Mouse (Mus musculus) left cerebral cortex, postnatal 10 days (tissue): ENCODE measurements around the gene Glud1. TPM values are rescaled to one million over a fixed set of nuclear protein-coding genes. Genes with fewer than 3 reads are reported as not detected.
"Not testable (repeated sequence)": the region's sequence is repeated elsewhere in the genome, so short reads cannot be mapped to it uniquely, and the experiment has no call there.

ENCODE experiments used
- DNase-seq, 2 experiments: peaks; one replicate each; pipeline ENCODE4 v3.0.0; 2021 to 2022; ENCODE audit warnings: low spot score in 2 of 2, mixed read lengths in 1 of 2; ENCODE audit errors: extremely low spot score in 1 of 2
- intact Hi-C: fragments of 180-260 bp; cut with DNase I; formaldehyde crosslinking; loops from one replicate; pipeline ENCODE4 v1.15.1; 2025
- total RNA-seq, 2 experiments: library from RNA; stranded (reverse); gene quantifications; 2 replicates each; pipeline ENCODE4 v1.2.3; 2021

Glud1 gene
- total RNA-seq, 2 experiments from 2014 or later: 339 to 352 TPM

DNA sequence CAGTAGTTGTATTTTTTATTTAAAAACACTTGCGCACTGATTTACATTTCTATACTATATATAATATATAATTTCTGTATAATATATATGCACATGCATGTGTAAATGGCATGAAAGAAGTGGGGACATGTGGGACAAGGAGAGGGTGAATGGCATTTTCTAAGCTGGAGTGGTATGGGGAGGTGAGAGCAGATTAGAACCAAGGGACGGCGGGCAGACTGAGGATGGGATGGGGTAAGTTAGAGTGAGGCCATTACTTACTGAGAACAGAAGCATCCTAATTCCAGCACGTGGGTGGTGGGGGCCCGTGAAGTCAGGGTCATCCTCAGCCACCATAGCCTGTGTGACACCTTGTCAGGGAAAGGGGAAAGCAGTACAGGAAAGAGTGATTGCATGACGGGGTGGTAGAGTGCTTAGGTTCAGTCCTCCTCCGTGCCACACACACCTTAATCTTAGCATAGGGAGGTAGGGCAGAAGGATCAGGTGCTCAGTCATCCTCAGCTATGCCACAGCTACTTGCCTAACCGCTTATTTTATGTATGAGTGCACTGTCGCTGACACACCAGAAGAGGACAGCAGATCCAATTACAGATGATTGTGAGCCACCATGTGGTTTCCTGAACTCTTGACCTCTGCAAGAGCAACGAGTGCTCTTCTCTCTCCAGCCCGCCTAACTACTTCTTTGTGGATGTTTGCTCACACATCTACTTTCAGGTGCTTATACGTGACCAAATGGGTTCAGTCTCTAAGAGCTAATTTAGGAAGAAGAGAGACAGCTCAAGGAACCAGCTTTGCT lies 35.4 kb downstream of the Glud1 start:
- intact Hi-C loops: no loop called here

DNA sequence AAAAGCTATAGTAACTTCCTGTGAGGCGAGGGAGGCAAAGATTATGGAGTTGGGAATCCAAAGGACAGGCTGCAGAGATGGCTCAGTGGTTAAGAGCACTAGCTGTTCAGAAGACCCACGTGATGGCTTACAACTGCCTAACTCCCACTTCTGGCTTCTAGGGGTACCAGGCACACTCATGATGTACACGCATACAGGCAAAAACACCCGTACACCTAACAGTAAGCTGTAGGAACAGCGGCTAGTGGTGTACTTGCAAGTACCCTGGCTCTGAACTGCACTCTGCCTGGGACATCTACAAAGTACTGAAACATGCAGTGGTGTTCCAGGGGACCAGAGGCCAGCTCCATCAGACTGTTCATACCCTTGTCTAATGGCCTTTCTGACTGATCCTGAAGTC lies 36.6 kb downstream of the Glud1 start:
- intact Hi-C loops: no loop called here
- DNase-seq: no peak

More for the DNA sequence above, 35.4 kb downstream of the Glud1 start:
- no peak for DNase-seq

DNA sequence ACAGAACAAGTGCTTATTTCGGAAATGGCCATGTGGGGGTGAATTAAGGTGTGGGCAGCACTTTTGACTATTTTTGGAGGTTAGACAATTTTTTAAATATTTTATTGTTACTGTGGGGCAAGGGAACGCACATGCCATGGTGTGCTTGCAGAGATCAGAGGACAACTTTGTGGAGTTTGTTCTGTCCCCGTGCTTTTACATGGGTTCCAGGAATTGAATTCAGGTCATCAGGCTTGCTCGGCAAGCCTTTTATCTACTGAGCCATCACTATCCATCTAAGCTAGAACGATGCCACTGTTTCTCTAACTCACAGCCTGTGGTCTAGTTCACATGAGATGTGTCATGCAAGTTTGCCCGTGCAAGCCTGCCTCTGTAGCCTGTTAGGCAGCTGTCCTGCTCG lies 37.8 kb downstream of the Glud1 start:
- DNase-seq: no peak

DNA sequence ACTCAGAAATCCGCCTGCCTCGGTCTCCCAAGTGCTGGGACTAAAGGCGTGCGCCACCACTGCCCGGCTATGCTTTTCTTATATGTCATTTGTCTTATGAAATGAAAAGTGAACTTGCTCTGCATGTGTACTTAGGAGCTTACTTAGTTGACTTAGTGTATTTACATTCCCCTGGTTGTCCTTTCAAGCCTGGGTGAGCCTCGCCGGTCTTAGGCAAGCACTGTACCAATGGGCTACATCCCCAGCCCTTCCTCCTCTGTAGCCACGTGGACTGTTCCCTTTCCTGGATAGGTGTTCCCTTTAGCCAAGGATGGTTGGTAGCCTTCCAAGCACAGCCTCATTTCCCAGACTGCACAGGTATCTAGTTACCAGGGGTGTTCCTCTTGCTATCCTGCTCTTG lies 38.5 kb downstream of the Glud1 start:
- intact Hi-C loops: no loop called here
- DNase-seq: no peak

More for the DNA sequence above, 37.8 kb downstream of the Glud1 start:
- intact Hi-C loops: no loop called here

DNA sequence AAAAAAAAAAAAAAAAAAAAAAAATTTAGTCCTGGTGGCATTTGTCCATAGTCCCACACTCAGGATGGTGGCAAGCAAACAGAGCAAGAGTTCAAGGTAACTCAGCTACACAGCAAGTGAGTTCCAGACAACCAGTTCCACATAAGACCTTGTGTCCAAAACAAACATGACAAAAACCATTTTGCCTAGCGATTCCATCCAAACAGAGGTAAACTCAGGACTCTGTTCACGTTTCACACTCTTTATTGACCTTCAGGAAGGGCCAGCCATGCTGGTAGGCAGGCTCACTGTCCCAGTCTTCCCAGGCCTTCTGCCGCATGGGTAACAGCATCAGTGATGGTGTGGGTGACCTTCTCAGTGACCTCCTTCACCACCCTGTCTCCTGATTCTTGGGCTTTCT lies 41.1 kb downstream of the Glud1 start:
- DNase-seq: no peak
- intact Hi-C loops: no loop called here

DNA sequence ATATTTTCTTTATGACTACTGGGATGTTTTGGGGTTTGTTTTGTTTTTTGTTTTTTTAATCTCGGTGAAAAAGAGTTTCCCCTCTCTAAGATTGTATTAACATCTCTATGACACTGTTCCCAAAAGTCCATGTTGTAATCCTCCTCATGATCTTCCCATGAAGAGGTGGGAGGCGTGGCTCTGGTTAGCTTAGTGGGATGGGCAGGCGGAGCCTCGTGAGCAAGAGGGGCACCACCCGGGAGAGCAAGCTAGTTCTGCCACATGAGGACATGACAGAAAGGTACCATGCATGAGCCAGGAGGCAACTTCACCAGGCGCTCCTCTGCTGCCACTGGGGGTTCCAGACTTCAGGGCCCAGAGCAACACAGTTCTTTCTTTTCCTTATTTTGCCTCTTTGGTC lies 42.0 kb downstream of the Glud1 start:
- intact Hi-C loops: no loop called here
- no peak for DNase-seq

DNA sequence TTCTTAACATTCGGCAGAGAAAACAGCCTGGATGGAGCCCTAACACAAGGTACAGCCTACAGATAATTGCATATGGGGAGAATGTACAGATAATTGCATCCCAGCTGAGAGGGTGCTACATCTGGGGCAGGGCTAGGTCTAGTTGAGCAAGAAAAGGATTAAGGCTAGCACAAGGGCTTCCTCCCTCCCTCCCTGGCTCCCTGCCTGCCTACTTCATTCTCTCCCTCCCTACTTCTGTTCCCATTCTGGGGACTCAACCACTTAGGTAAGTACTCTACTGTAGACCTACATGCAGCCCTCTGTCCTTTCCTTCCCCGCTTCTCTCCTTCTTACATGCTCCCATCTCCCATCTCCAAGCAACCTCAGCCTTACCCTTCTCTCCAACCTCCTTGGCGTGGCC lies 42.8 kb downstream of the Glud1 start:
- intact Hi-C loops: no loop called here
- no peak for DNase-seq

DNA sequence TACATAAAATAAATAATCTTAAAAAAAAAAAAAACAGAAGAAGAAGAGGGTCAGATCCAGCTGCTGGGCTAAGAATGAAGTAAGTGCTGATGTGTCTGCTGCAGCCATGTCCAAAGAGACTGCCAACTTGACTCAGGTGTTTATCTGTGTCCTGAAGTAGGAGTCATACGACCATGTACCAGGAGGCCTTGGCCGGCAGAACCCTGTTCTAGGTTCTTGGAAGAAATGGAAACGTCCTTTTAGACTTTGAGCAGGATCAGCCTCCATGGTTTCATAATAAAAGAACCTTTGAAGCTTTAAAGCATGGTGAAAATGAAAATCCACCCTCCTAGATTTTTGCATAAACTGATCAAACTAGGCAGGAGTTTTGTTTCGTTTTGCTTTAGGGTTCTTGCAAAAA lies 43.9 kb downstream of the Glud1 start:
- DNase-seq: no peak
- intact Hi-C loops: no loop called here

DNA sequence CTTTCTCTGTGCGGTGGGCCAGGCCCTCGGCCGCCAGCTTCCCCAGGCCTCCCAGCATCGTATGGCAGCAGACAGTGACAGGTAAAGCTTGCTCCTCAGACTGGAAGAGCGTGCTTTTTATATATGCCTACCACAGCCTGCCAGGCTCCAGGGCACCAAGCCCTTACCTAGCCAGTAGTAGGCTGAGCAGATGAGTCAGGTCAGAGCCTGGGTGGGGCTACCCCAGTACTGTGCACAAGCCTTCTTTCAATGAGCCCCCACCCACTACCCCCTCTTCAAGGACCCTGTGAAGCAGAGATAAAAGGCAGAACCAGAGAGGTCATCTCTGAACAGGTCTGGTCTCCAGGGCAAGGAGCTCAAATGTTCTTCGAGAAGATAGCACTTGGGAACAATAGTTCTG lies 44.8 kb downstream of the Glud1 start, which contains the start of gene Fam25c:
TSS of gene Fam25c (minus strand) at position 133 of the 400 bp plus-strand sequence.
- DNase-seq: no peak
- intact Hi-C loops: no loop called here

DNA sequence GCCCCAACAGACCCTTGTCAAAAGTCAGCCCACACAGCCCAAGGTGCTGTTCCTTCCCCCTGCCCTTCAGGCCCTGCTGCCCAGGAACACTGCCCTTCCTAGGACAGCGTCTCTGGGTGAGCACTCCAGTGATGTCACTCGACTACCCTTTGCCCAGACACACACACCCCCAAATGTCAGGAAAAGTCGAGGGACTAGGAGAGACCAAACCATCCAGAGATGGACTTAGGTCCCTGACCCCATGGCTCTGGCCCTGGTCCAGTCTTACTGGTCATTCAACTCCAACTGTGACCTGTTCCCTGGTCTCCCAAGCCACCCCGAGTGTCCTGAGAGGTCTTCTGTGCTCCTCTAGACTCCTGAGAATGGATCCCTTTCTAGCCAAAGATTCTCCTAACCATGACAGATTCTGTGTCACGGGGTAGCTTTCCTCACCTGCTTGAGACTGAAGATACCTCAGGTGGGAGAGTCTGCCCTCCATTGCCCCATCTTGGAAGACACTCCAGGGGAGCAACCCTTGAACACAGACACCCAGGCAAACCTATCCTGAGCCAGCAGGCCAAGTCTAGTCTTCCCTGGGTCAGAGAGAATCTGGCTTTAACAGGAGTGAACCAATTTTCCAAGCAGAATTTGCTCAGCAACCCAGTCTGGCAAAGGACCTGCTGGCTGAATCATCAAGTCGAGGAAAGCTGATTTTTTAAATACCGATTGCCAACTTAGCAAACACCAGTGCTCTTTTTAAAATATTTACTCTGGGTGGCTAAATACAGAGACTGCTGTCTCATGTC lies 47.3 kb downstream of the Glud1 start:
- no peak for DNase-seq
- intact Hi-C loops: no loop called here

DNA sequence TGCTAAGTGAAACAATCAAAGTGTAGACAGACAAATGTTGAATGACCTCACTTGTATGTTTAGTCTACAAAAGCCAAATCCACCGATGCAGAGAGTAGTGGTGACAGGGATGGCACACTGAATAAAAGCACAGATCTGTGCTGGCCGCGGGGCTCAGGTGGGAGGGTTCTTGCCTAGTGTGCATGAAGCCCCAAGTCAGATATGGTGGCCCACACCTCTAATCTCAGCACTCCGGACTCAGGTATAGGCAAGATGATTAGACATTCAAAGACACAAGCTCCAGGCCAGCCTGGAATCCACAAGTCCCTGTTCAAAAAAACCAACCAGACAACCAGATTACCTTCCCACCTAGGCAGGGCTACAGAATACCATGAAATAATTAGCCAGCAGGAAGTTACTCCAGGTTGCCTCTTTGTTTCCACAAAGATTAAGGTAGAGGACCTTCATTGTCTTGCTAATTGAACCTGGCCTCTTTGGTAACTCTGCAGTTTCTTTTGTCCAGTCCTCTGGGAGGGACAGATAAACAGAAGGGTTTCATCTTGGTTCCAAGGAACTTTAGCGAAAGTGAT lies 49.2 kb downstream of the Glud1 start:
- intact Hi-C loops: loop anchor here (5.0 kb wide), 2 partner anchors 87 to 272 kb away; partner anchors contain the start of gene Anxa8
- DNase-seq: no peak

DNA sequence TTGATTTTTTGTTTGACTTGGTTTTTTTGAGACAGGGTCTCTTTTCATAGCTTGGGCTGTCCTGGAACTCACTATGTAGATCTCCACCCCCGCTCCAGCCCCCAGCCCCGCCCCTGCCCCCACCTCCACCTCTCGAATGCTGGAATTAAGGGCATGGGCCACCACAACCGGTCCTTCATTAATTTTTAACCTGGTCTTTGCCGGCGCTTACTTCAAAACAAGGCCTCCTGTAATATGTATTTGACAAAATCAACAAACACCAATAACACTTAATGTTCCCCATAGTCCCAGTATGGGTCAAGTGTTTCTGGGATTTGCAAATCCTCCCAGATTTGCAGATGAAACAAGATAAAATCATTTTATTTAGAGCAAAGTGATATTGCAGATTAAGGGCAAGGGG lies 49.7 kb downstream of the Glud1 start:
- intact Hi-C loops: loop anchor here (5.0 kb wide), 2 partner anchors 88 to 273 kb away; partner anchors contain the start of gene Anxa8
- DNase-seq: no peak

DNA sequence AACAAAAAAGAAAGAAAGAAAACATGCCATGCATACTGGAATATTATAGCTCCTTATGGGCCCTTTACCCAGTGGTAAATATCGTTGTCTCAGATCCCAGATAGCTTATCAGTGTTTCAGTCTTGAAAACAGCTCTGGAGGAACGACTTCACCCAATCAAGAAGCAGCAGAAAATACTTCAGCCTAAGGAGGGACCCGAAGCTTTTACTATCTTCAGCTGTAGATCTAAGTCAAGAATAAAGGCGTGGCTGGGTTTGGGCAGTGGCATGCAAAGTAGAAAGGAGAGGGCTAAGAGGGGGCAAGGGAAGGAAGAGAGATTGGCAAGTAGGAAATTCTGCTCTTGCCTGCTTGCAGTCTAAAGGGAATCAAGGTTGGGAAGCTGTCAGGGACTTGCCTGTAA lies 51.6 kb downstream of the Glud1 start:
- intact Hi-C loops: loop anchor here (5.0 kb wide), 2 partner anchors 90 to 275 kb away; partner anchors contain the start of gene Anxa8
- no peak for DNase-seq

DNA sequence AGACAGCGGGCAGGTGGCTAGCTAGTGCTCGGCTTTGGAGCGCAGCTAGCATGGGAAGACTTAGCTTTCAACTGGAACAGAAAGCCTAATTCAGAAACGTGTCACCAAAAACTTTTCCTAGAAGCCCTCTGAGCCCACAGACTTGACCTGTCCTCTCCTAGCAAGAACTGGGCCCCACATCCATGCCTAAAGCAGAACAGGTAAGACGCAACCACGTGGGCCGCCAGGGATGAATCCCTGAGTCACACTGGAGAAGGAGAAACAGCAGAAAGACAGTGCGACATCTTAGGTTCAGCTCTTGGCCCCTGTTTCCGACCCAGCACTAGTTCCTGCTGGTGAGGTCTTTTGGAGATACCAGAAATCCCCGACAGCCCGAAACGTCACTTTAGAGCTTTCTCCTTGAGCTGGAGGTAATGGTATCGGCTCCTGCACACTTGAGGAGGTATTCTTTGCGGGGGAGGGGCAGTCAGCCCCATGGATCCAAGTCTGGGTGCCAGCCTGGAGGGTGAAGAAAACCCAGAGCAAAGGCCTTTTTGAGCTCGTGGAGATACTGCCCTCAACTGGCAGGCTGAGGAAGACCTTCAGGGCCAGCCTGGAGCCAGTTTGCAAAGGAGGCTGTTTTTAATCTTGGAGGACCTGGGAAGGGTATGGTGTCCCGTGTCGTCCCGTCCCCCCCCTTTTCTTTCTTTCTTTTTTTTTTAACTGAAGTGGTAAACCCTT lies 52.4 kb downstream of the Glud1 start:
- DNase-seq: peak; percentile 60 to 68
- intact Hi-C loops: loop anchor here (5.0 kb wide), 2 partner anchors 91 to 276 kb away; partner anchors contain the start of gene Anxa8

DNA sequence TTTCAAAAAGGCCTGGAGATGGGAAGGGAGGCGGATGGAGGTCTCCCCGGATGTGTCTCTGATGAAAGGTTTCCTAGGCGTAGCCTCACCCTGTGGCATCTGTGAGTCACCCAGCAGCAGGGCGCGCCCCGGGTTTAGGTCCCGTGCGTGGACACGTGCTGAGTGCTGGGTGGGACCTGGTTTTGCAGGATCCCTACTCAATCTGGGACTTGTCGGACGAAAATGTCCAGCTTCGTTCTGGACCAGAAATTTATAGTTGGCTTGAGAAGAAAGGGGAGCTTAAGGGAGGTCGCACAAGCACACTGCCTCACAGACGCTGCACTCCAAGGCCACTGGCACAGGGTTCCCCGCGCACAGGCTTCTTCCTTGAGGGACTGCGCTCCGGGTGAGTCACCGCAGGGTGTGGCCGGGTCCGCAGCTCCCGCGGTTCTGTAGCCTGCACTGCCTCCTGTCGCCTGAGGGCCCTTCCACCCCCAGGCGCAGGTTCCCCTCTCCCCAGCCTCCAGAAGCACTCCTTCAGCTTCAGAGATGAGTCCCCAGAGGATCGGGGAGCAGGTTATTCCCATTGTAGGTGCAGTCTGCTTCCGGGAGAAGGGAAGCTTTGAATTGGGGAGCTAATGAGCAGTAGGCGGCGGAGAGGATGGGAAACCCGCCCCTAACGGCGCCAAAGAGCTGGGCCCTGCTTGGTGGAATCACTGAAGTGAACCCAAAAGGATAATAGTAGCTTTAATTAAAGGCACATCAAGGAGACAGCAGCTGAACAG lies 53.1 kb downstream of the Glud1 start:
- DNase-seq: peak; percentile 31 to 81
- intact Hi-C loops: loop anchor here (5.0 kb wide), 2 partner anchors 91 to 276 kb away; partner anchors contain the start of gene Anxa8

DNA sequence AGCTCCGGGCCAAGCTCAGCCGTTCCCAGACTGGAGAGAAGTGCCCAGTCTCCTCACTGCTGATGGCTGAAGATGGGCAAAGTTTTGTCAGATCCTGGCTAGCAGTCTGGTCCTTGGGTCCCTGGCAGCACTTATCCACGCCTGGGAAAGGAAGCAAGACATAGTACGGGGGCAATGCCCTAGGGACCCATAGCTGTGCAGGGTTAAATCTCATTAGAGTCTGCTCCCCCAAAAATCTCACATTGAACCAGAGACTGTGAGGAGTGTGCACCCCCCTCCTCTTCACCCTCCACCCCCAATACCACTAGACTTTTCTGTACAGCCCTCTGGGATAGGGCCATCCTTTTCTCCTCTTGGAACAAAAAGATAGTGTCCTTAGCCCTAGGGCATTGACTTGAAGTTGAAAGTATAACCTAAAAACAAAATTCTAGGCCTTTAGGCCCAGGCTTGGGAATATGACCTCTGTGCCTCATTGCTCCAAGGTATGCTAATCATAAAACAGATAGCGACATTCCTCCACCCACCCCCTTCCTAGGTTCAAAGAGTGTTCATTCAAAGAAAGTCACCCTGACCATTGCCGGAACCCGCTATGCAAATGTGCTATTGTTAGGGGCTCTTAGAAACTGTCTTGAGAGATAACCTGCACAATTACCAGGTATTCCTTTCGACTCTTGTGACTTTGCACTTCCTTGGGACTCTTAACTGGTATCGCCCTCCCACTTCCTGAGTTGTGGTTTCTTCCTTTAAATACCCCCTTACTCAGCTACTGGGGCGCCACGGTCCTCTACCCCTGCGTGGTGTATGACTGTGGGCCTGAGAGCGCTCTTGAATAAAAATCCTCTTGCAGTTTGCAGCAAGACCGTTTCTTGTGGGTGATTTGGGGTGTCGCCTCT lies 54.0 kb downstream of the Glud1 start:
- intact Hi-C loops: loop anchor here (5.0 kb wide), 2 partner anchors 92 to 277 kb away; partner anchors contain the start of gene Anxa8
- DNase-seq: not testable (repeated sequence)

DNA sequence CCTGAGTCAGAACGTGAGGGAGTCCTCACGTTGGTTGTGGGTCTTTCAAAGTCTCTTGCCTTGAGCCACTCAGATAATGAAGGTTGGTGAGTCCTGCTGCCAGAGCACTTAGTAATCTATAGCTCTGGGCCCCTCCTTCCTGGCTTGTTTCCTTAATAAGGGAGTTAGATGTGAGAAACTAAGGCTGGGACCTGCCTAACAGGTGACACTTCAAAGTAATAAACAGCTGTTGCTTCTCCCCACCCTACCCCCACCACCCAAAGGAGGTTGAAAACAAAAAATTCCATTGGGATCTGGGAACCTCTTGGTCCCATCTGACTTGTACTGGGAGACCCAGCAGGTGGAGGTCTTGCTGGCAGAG lies 54.6 kb downstream of the Glud1 start:
- intact Hi-C loops: no loop called here
- no peak for DNase-seq
